Mouse (Mus musculus): ENCODE results near the gene Nxpe5.
"Not testable (repeated sequence)": the region's sequence is repeated elsewhere in the genome, so short reads cannot be mapped to it uniquely, and the experiment has no call there.

The Nxpe5 gene

GRCm38 (mm10) chr5:138225700-138226099, at the start of gene Nxpe5:
Gene Nxpe5, plus strand, starts transcription at chr5:138225898.
- no peak for DNase-seq (ENCODE audit: low spot score)

GRCm38 (mm10) chr5:138186950-138187638, 38.6 kb upstream of the Nxpe5 start, which contains the start of the genes Taf6 and Cnpy4:
Gene Taf6, minus strand, starts transcription at chr5:138187451.
Gene Cnpy4, plus strand, starts transcription at chr5:138187485.
- peak; percentile 32 for DNase-seq (ENCODE audit: low spot score)

- no peak for DNase-seq (ENCODE audit: low spot score)
Observed at GRCm38 (mm10) chr5:138187661-138188306, 37.9 kb upstream of the Nxpe5 start.

GRCm38 (mm10) chr5:138193771-138194727, 31.6 kb upstream of the Nxpe5 start, which contains the start of gene Mblac1:
Gene Mblac1, plus strand, starts transcription at chr5:138194314.
- DNase-seq (ENCODE audit: low spot score) = peak; percentile 44

GRCm38 (mm10) chr5:138194755-138195345, 30.8 kb upstream of the Nxpe5 start:
- no peak for DNase-seq (ENCODE audit: low spot score)

- no peak for DNase-seq (ENCODE audit: low spot score)
Observed at GRCm38 (mm10) chr5:138195463-138195862, 30.2 kb upstream of the Nxpe5 start.

- no peak for DNase-seq (ENCODE audit: low spot score)
Observed at GRCm38 (mm10) chr5:138199576-138199975, 26.1 kb upstream of the Nxpe5 start.

GRCm38 (mm10) chr5:138202086-138202485, 23.6 kb upstream of the Nxpe5 start:
- no peak for DNase-seq (ENCODE audit: low spot score)

- no peak for DNase-seq (ENCODE audit: low spot score)
Observed at GRCm38 (mm10) chr5:138207253-138207652, 18.4 kb upstream of the Nxpe5 start.

- no peak for DNase-seq (ENCODE audit: low spot score)
Observed at GRCm38 (mm10) chr5:138207873-138208272, 17.8 kb upstream of the Nxpe5 start.

GRCm38 (mm10) chr5:138216632-138217031, 9.1 kb upstream of the Nxpe5 start:
- DNase-seq (ENCODE audit: low spot score) = not testable (repeated sequence)

- DNase-seq (ENCODE audit: low spot score) = no peak
Observed at GRCm38 (mm10) chr5:138219864-138220263, 5.8 kb upstream of the Nxpe5 start.

- DNase-seq (ENCODE audit: low spot score) = peak; percentile 80
Observed at GRCm38 (mm10) chr5:138222111-138222510, 3.6 kb upstream of the Nxpe5 start.

- DNase-seq (ENCODE audit: low spot score) = no peak
Observed at GRCm38 (mm10) chr5:138223287-138223686, 2.4 kb upstream of the Nxpe5 start.

- DNase-seq (ENCODE audit: low spot score) = no peak
Observed at GRCm38 (mm10) chr5:138226491-138226890, 793 bp downstream of the Nxpe5 start.

GRCm38 (mm10) chr5:138227367-138227766, 1.7 kb downstream of the Nxpe5 start:
- no peak for DNase-seq (ENCODE audit: low spot score)

- DNase-seq (ENCODE audit: low spot score) = no peak
Observed at GRCm38 (mm10) chr5:138228026-138228425, 2.3 kb downstream of the Nxpe5 start.

- no peak for DNase-seq (ENCODE audit: low spot score)
Observed at GRCm38 (mm10) chr5:138229511-138229910, 3.8 kb downstream of the Nxpe5 start.

GRCm38 (mm10) chr5:138233778-138234177, 8.1 kb downstream of the Nxpe5 start:
- DNase-seq (ENCODE audit: low spot score) = no peak

- no peak for DNase-seq (ENCODE audit: low spot score)
Observed at GRCm38 (mm10) chr5:138234224-138234623, 8.5 kb downstream of the Nxpe5 start.

- no peak for DNase-seq (ENCODE audit: low spot score)
Observed at GRCm38 (mm10) chr5:138241511-138241910, 15.8 kb downstream of the Nxpe5 start.

GRCm38 (mm10) chr5:138251144-138251543, 25.4 kb downstream of the Nxpe5 start:
- DNase-seq (ENCODE audit: low spot score) = no peak
